Mouse (Mus musculus): ENCODE measurements around the gene Elovl5. TPM values are rescaled to one million over a fixed set of nuclear protein-coding genes. Genes with fewer than 3 reads are reported as not detected.

Gene Elovl5
- polyA plus RNA-seq, 1 experiment, result 6.4 TPM

DNA sequence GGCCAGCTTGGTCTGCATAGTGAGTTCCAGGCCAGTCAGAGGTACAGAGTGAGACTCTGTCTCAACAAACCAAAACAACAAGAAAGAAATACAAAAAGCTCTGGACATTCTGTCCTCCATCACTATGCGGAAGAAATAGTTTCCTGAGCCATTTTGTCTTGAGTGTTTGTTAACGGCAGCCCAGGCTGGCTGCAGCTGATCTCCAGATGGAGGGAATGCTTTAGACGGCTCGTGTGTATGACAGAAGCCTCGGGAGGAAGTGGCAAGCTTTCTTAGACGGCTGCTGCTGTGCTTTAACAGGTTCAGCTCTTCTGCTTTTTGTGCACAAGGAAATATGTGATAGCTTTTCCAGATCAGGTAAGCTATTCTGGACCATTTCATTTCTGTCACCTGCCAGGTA lies 23.9 kb downstream of the Elovl5 start:
- no peak for TF ChIP-seq GATA1 (IDR thresholded peaks at IDR 0.05; ENCODE audit: low read length)

GRCm38 (mm10) chr9:77941836-77942235 lies 24.7 kb downstream of the Elovl5 start:
- no peak for TF ChIP-seq GATA1 (IDR thresholded peaks at IDR 0.05; ENCODE audit: low read length)

DNA sequence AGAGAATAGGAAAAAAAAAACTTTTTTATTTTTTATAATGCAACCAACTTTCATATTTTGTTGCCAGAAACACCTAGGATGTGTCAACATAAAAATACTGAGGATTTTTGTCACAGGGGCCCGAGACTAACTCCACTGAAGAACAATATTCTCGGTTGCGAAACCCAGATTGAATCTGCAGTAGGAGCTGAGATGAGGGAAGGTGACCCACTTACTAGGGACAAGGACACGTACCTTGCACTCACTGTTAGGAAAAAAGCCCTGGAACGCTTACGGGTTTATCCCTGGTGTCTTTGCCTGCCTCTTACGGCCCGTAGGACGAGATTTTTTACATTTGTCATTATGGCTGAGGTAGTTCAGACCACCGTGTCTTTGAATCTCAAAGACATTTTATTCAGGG lies 25.2 kb downstream of the Elovl5 start:
- no peak for TF ChIP-seq GATA1 (IDR thresholded peaks at IDR 0.05; ENCODE audit: low read length)

GRCm38 (mm10) chr9:77943316-77943715 lies 26.2 kb downstream of the Elovl5 start:
- no peak for TF ChIP-seq GATA1 (IDR thresholded peaks at IDR 0.05; ENCODE audit: low read length)

- no peak for TF ChIP-seq GATA1 (IDR thresholded peaks at IDR 0.05; ENCODE audit: low read length)
These were observed 27.0 kb downstream of the Elovl5 start for GRCm38 (mm10) chr9:77944195-77944594.

GRCm38 (mm10) chr9:77945792-77946666 lies 28.9 kb downstream of the Elovl5 start:
- no peak for TF ChIP-seq GATA1 (IDR thresholded peaks at IDR 0.05; ENCODE audit: low read length)

- TF ChIP-seq GATA1 (IDR thresholded peaks at IDR 0.05; ENCODE audit: low read length), result no peak
These were observed 31.1 kb downstream of the Elovl5 start for GRCm38 (mm10) chr9:77948214-77948613.

- TF ChIP-seq GATA1 (IDR thresholded peaks at IDR 0.05; ENCODE audit: low read length), result no peak
These were observed 32.6 kb downstream of the Elovl5 start for GRCm38 (mm10) chr9:77949753-77950268.

GRCm38 (mm10) chr9:77950841-77951475 lies 33.8 kb downstream of the Elovl5 start:
- no peak for TF ChIP-seq GATA1 (IDR thresholded peaks at IDR 0.05; ENCODE audit: low read length)

- no peak for TF ChIP-seq GATA1 (IDR thresholded peaks at IDR 0.05; ENCODE audit: low read length)
These were observed 34.8 kb downstream of the Elovl5 start for GRCm38 (mm10) chr9:77951971-77952370.

DNA sequence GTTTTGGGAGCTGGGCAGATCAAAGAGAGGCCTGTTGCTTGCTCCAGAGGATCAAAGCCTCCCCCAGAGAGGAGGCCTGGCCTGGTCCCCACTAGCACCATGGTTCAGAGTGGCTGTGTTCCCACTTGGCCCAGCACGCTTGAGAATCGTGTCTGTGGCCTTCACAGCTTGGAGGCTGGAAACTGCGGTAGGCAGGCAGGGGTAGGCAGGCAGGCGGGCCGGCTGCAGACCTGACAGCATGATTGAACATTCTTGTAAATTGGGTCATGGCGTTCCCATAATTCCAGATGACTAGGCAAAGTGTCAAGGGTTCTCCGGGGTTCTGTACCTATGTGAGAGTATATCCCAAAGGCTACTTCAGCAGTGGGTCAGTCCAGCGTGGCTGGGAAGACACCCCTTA lies 35.9 kb downstream of the Elovl5 start:
- no peak for TF ChIP-seq GATA1 (IDR thresholded peaks at IDR 0.05; ENCODE audit: low read length)

GRCm38 (mm10) chr9:77954496-77954895 lies 37.3 kb downstream of the Elovl5 start:
- TF ChIP-seq GATA1 (IDR thresholded peaks at IDR 0.05; ENCODE audit: low read length), result no peak

- TF ChIP-seq GATA1 (IDR thresholded peaks at IDR 0.05; ENCODE audit: low read length), result no peak
These were observed 37.8 kb downstream of the Elovl5 start for GRCm38 (mm10) chr9:77954981-77955380.

GRCm38 (mm10) chr9:77955511-77955910 lies 38.3 kb downstream of the Elovl5 start:
- no peak for TF ChIP-seq GATA1 (IDR thresholded peaks at IDR 0.05; ENCODE audit: low read length)

- no peak for TF ChIP-seq GATA1 (IDR thresholded peaks at IDR 0.05; ENCODE audit: low read length)
These were observed 38.8 kb downstream of the Elovl5 start for GRCm38 (mm10) chr9:77955964-77956363.

- TF ChIP-seq GATA1 (IDR thresholded peaks at IDR 0.05; ENCODE audit: low read length), result no peak
These were observed 41.2 kb downstream of the Elovl5 start for GRCm38 (mm10) chr9:77958327-77958726.

GRCm38 (mm10) chr9:77959759-77960158 lies 42.6 kb downstream of the Elovl5 start:
- no peak for TF ChIP-seq GATA1 (IDR thresholded peaks at IDR 0.05; ENCODE audit: low read length)

All from G1E-ER4 (cell line).